Mouse (Mus musculus) kidney, embryonic 15.5 days (tissue): ENCODE measurements around the gene Clec14a. TPM values are rescaled to one million over a fixed set of nuclear protein-coding genes. Genes with fewer than 3 reads are reported as not detected.
"Not testable (repeated sequence)": the region's sequence is repeated elsewhere in the genome, so short reads cannot be mapped to it uniquely, and the experiment has no call there.

Experiments
- ATAC-seq: fragments of 200-750 bp; cut with Nextera tagmentation; replicated peaks from 2 replicates; pipeline ENCODE4 v1.8.0; 2017; ENCODE audit warnings: moderate TSS enrichment; ENCODE audit not compliant: low FRiP score
- H3K27ac ChIP-seq: fragments of 300-500 bp; sonication (generic); 2 replicates; pipeline ENCODE4 v1.5.1; 2015; ENCODE audit warnings: mild to moderate bottlenecking, inconsistent platforms
- H3K27me3 ChIP-seq: fragments of 300-500 bp; sonication (generic); 2 replicates; pipeline ENCODE4 v1.6.1; 2015; ENCODE audit warnings: inconsistent platforms
- H3K36me3 ChIP-seq: fragments of 300-500 bp; sonication (generic); 2 replicates; pipeline ENCODE4 v1.6.1; 2015; ENCODE audit warnings: inconsistent platforms
- H3K4me1 ChIP-seq: fragments of 300-500 bp; sonication (generic); 2 replicates; pipeline ENCODE4 v1.6.1; 2015; ENCODE audit warnings: inconsistent platforms
- H3K4me2 ChIP-seq: fragments of 300-500 bp; sonication (generic); 2 replicates; pipeline ENCODE4 v1.6.1; 2015; ENCODE audit warnings: moderate library complexity, mild to moderate bottlenecking, inconsistent platforms
- H3K4me3 ChIP-seq: fragments of 300-500 bp; sonication (generic); replicated peaks from 2 replicates; pipeline ENCODE4 v1.5.1; 2015; ENCODE audit warnings: mild to moderate bottlenecking, inconsistent platforms
- H3K9ac ChIP-seq: fragments of 300-500 bp; sonication (generic); 2 replicates; pipeline ENCODE4 v1.6.1; 2015; ENCODE audit warnings: mild to moderate bottlenecking, inconsistent platforms
- H3K9me3 ChIP-seq: fragments of 300-500 bp; sonication (generic); replicated peaks from 2 replicates; pipeline ENCODE4 v1.6.1; 2016; ENCODE audit warnings: inconsistent platforms
- WGBS: fragments of 180-500 bp; shearing (Covaris S2); methylation state at CpG from one replicate; pipeline ENCODE4 v1.1.7; 2015; ENCODE audit warnings: mixed read lengths; 5-methylcytosine and 5-hydroxymethylcytosine counted together
- polyA plus RNA-seq: library from polyadenylated mRNA; unstranded; fragments of >200 nt; fragmentation: Nextera tagmentation; extraction: Ambion mirVana; gene quantifications from 2 replicates; pipeline ENCODE4 v1.2.1, GENCODE M21; 2015

Clec14a gene
- 12.0 and 12.3 TPM in 2 replicates for polyA plus RNA-seq

GRCm38 (mm10) chr12:58268563-58269501 lies at the start of gene Clec14a:
Clec14a (minus strand) TSS chr12:58269290.
- peaks cover 6% of the 10 kb centered on the region; the same call in 1 of the 2 replicates for H3K27me3 ChIP-seq
- H3K36me3 ChIP-seq, result no peaks in the 10 kb centered on the region
- H3K9me3 ChIP-seq, result no peaks in the 10 kb centered on the region
- ATAC-seq, result peak; percentile 94
- WGBS, result 4% methylated on average over 32 of the region's 32 CpGs
- H3K4me2 ChIP-seq, result peak within 1 kb of the TSS; percentile 88
- H3K4me1 ChIP-seq, result peaks cover 16% of the 10 kb centered on the region
- peak within 1 kb of the TSS; percentile 61 for H3K9ac ChIP-seq
- peak within 1 kb of the TSS; percentile 51 for H3K4me3 ChIP-seq
- peak within 1 kb of the TSS; percentile 88 for H3K27ac ChIP-seq

GRCm38 (mm10) chr12:58307835-58308234 lies 38.7 kb upstream of the Clec14a start:
- H3K27ac ChIP-seq, result no peak overlapping the region
- no peaks in the 10 kb centered on the region for H3K36me3 ChIP-seq
- no peaks in the 10 kb centered on the region for H3K9me3 ChIP-seq
- H3K4me2 ChIP-seq, result no peak overlapping the region
- no peaks in the 10 kb centered on the region for H3K27me3 ChIP-seq
- no peaks in the 10 kb centered on the region for H3K4me1 ChIP-seq
- H3K4me3 ChIP-seq, result no peak overlapping the region
- no peak overlapping the region for H3K9ac ChIP-seq
- no peak for ATAC-seq
- WGBS, result 75% methylated on average over 2 of the region's 2 CpGs

GRCm38 (mm10) chr12:58306402-58306801 lies 37.3 kb upstream of the Clec14a start:
- not testable (repeated sequence) for ATAC-seq, H3K9me3 ChIP-seq
- WGBS, result 79% methylated on average over 8 of the region's 8 CpGs

GRCm38 (mm10) chr12:58305567-58305966 lies 36.5 kb upstream of the Clec14a start:
- Histone ChIP-seq H3K27ac (no peak overlapping the region), H3K4me1 (no peaks in the 10 kb centered on the region), H3K4me2 (no peak overlapping the region), H3K9ac (no peak overlapping the region), H3K27me3 (no peaks in the 10 kb centered on the region), H3K36me3 (no peaks in the 10 kb centered on the region), H3K4me3 (no peak overlapping the region), H3K9me3 (no peaks in the 10 kb centered on the region)
- ATAC-seq, result no peak
- WGBS, result 45% methylated on average over 2 of the region's 2 CpGs

More at GRCm38 (mm10) chr12:58306402-58306801, 37.3 kb upstream of the Clec14a start:
- not testable (repeated sequence) for H3K4me2 ChIP-seq, H3K27me3 ChIP-seq, H3K4me3 ChIP-seq, H3K9ac ChIP-seq, H3K36me3 ChIP-seq, H3K4me1 ChIP-seq, H3K27ac ChIP-seq

GRCm38 (mm10) chr12:58296980-58297379 lies 27.9 kb upstream of the Clec14a start:
- Histone ChIP-seq H3K4me1 (no peaks in the 10 kb centered on the region), H3K36me3 (no peaks in the 10 kb centered on the region), H3K27ac (no peak overlapping the region), H3K4me2 (no peak overlapping the region), H3K9me3 (no peaks in the 10 kb centered on the region), H3K9ac (no peak overlapping the region), H3K27me3 (no peaks in the 10 kb centered on the region), H3K4me3 (no peak overlapping the region)
- WGBS, result 67% methylated on average over 6 of the region's 6 CpGs
- ATAC-seq, result no peak

GRCm38 (mm10) chr12:58285912-58286311 lies 16.8 kb upstream of the Clec14a start:
- no peak overlapping the region for H3K4me2 ChIP-seq
- no peaks in the 10 kb centered on the region for H3K9me3 ChIP-seq
- no peaks in the 10 kb centered on the region for H3K4me1 ChIP-seq
- H3K9ac ChIP-seq, result no peak overlapping the region
- H3K4me3 ChIP-seq, result no peak overlapping the region
- no peak overlapping the region for H3K27ac ChIP-seq
- no peaks in the 10 kb centered on the region for H3K27me3 ChIP-seq
- ATAC-seq, result no peak
- no peaks in the 10 kb centered on the region for H3K36me3 ChIP-seq
- 93% methylated on average over 3 of the region's 3 CpGs for WGBS

GRCm38 (mm10) chr12:58270520-58270919 lies 1.4 kb upstream of the Clec14a start:
- Histone ChIP-seq H3K4me1 (peaks cover 16% of the 10 kb centered on the region), H3K9me3 (no peaks in the 10 kb centered on the region), H3K4me3 (no peak overlapping the region), H3K4me2 (no peak overlapping the region), H3K27me3 (peaks cover 6% of the 10 kb centered on the region; the same call in 1 of the 2 replicates), H3K27ac (no peak overlapping the region), H3K36me3 (no peaks in the 10 kb centered on the region), H3K9ac (no peak overlapping the region)
- WGBS, result 82% methylated on average over 6 of the region's 6 CpGs
- no peak for ATAC-seq

- H3K36me3 ChIP-seq, result no peaks in the 10 kb centered on the region
- H3K4me2 ChIP-seq, result no peak overlapping the region
- no peak overlapping the region for H3K9ac ChIP-seq
- H3K9me3 ChIP-seq, result no peaks in the 10 kb centered on the region
- H3K4me1 ChIP-seq, result peaks cover 16% of the 10 kb centered on the region
- H3K27me3 ChIP-seq, result peaks cover 6% of the 10 kb centered on the region; the same call in 1 of the 2 replicates
- no peak overlapping the region for H3K4me3 ChIP-seq
- ATAC-seq, result no peak
- 75% methylated on average over 4 of the region's 4 CpGs for WGBS
- peak overlapping the region; percentile 88; the same call in 1 of the 2 replicates for H3K27ac ChIP-seq
These were observed 415 bp upstream of the Clec14a start for GRCm38 (mm10) chr12:58269505-58269904.

GRCm38 (mm10) chr12:58268186-58268562 lies 916 bp downstream of the Clec14a start:
- no peaks in the 10 kb centered on the region for H3K9me3 ChIP-seq
- no peaks in the 10 kb centered on the region for H3K36me3 ChIP-seq
- peaks cover 16% of the 10 kb centered on the region for H3K4me1 ChIP-seq
- 4% methylated on average over 15 of the region's 15 CpGs for WGBS
- H3K4me3 ChIP-seq, result peak overlapping the region; percentile 51
- H3K27ac ChIP-seq, result peak overlapping the region; percentile 88
- ATAC-seq, result peak; percentile 78
- H3K9ac ChIP-seq, result peak overlapping the region; percentile 61
- peak overlapping the region; percentile 88 for H3K4me2 ChIP-seq
- H3K27me3 ChIP-seq, result peaks cover 6% of the 10 kb centered on the region; the same call in 1 of the 2 replicates

GRCm38 (mm10) chr12:58267779-58268178 lies 1.3 kb downstream of the Clec14a start:
- Histone ChIP-seq H3K4me1 (peaks cover 16% of the 10 kb centered on the region), H3K9me3 (no peaks in the 10 kb centered on the region)
- peak; percentile 27 for ATAC-seq

GRCm38 (mm10) chr12:58251901-58252300 lies 17.2 kb downstream of the Clec14a start:
- no peaks in the 10 kb centered on the region for H3K27me3 ChIP-seq
- 81% methylated on average over 1 of the region's 1 CpGs for WGBS
- no peak for ATAC-seq
- H3K36me3 ChIP-seq, result no peaks in the 10 kb centered on the region
- H3K9me3 ChIP-seq, result no peaks in the 10 kb centered on the region
- no peak overlapping the region for H3K4me3 ChIP-seq
- no peak overlapping the region for H3K9ac ChIP-seq
- no peaks in the 10 kb centered on the region for H3K4me1 ChIP-seq
- no peak overlapping the region for H3K27ac ChIP-seq
- H3K4me2 ChIP-seq, result no peak overlapping the region

More at GRCm38 (mm10) chr12:58267779-58268178, 1.3 kb downstream of the Clec14a start:
- no peaks in the 10 kb centered on the region for H3K36me3 ChIP-seq
- peak overlapping the region; percentile 88 for H3K4me2 ChIP-seq
- peak overlapping the region; percentile 88 for H3K27ac ChIP-seq
- peak overlapping the region; percentile 61; the same call in 1 of the 2 replicates for H3K9ac ChIP-seq
- WGBS, result 36% methylated on average over 8 of the region's 8 CpGs
- peaks cover 6% of the 10 kb centered on the region; the same call in 1 of the 2 replicates for H3K27me3 ChIP-seq
- H3K4me3 ChIP-seq, result peak overlapping the region; percentile 51

GRCm38 (mm10) chr12:58232489-58232888 lies 36.6 kb downstream of the Clec14a start:
- Histone ChIP-seq H3K4me1 (no peaks in the 10 kb centered on the region), H3K27me3 (no peaks in the 10 kb centered on the region), H3K9ac (no peak overlapping the region), H3K4me2 (no peak overlapping the region), H3K36me3 (no peaks in the 10 kb centered on the region), H3K9me3 (no peaks in the 10 kb centered on the region), H3K4me3 (no peak overlapping the region), H3K27ac (no peak overlapping the region)
- WGBS, result 87% methylated on average over 2 of the region's 2 CpGs
- ATAC-seq, result no peak
